Mouse (Mus musculus) lung, embryonic 14.5 days (tissue): ENCODE results near the gene Rp2. TPM values are rescaled to one million over a fixed set of nuclear protein-coding genes. Genes with fewer than 3 reads are reported as not detected.
A peak's percentile ranks its signal among the peaks of the same experiment; 100 is the strongest.
"Not testable (repeated sequence)": the region's sequence is repeated elsewhere in the genome, so short reads cannot be mapped to it uniquely, and the experiment has no call there.

ENCODE experiments used
- ATAC-seq: fragments of 200-750 bp; cut with Nextera tagmentation; 2 replicates; pipeline ENCODE4 v1.8.0; 2017; ENCODE audit warnings: mild to moderate bottlenecking, moderate TSS enrichment, moderate library complexity; ENCODE audit not compliant: insufficient read depth
- DNase-seq: peaks from one replicate; pipeline ENCODE4 v3.0.0-alpha.2; 2015
- H3K27ac ChIP-seq: fragments of 300-500 bp; sonication (generic); 2 replicates; pipeline ENCODE4 v1.5.1; 2014; ENCODE audit warnings: low read depth, mild to moderate bottlenecking, moderate library complexity
- H3K27me3 ChIP-seq: fragments of 300-500 bp; sonication (generic); 2 replicates; pipeline ENCODE4 v1.6.1; 2014; ENCODE audit warnings: low read length, control low read depth; ENCODE audit not compliant: insufficient read depth
- H3K36me3 ChIP-seq: fragments of 300-500 bp; sonication (generic); 2 replicates; pipeline ENCODE4 v1.6.1; 2014; ENCODE audit warnings: control low read depth; ENCODE audit not compliant: insufficient read depth
- H3K4me1 ChIP-seq: fragments of 300-500 bp; sonication (generic); 2 replicates; pipeline ENCODE4 v1.6.1; 2014; ENCODE audit warnings: antibody characterized with exemption, control low read depth; ENCODE audit not compliant: insufficient read depth
- H3K4me2 ChIP-seq: fragments of 300-500 bp; sonication (generic); 2 replicates; pipeline ENCODE4 v1.6.1; 2014; ENCODE audit warnings: mild to moderate bottlenecking
- H3K4me3 ChIP-seq: fragments of 300-500 bp; sonication (generic); 2 replicates; pipeline ENCODE4 v1.5.1; 2014; ENCODE audit warnings: low read depth, low read length
- H3K9ac ChIP-seq: fragments of 300-500 bp; sonication (generic); 2 replicates; pipeline ENCODE4 v1.6.1; 2014
- H3K9me3 ChIP-seq: fragments of 300-500 bp; sonication (generic); 2 replicates; pipeline ENCODE4 v1.6.1; 2016; ENCODE audit warnings: low read depth, low read length, control low read depth
- CTCF ChIP-seq: IDR thresholded peaks from 2 replicates; pipeline ENCODE4 v1.5.1; 2016; ENCODE audit warnings: antibody characterized with exemption, low read depth
- WGBS: fragments of 180-500 bp; shearing (Covaris S2); extraction: QIAGEN DNeasy Blood & Tissue Kit; methylation state at CpG from one replicate; pipeline ENCODE4 v1.1.7; 2014; 5-methylcytosine and 5-hydroxymethylcytosine counted together
- polyA plus RNA-seq: library from polyadenylated mRNA; unstranded; fragments of >200 nt; fragmentation: Nextera tagmentation; extraction: Ambion mirVana; gene quantifications from 2 replicates; pipeline ENCODE4 v1.2.1, GENCODE M21; 2014

Rp2 gene
- 21.6 and 22.9 TPM in 2 replicates for polyA plus RNA-seq

DNA sequence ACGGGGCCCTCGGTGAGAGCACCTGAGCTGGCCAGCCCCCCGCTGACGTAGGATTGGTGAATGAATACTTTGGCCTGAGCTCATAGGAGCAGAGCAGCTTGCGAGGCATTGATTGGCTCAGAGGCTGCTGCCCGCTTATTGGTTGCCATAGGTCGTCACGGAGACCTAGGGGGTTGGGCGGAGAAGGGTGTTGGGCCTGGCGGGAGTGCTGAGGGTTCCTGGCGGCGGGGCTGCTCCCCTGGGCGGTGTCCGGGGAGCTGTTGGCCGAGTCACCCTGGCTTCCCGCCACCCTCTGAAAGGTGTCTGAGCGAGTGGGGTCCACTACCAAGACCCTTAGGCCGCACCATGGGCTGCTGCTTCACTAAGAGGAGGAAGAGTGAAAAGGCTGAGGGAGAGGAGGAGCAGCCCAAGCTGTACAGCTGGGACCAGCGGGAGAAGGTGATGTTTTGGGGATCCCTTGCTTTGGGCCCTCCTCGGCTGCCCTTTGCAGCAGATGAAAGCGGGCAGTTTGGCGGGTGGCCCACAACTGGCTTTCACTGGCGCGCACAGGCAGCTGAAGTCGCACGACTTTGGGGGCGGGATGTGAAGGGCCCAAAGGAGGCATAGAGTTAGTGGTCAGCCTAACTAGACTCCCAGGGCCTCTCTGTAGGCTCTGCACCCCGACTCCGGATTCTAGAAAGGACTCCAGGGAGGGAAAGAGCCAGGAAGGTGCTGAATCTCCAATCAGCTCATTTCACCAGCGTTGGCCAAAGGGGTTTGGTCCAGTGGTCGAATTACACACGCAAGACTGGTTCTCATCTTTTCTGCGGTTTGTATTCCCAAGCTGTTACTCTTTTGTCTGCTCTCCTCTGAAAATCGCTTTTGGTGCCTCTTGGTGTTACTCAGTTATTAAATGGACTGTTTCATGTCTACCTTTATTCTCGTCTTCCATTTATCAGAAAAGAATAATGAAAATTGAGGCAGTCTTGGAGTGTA lies at the start of gene Rp2:
Gene Rp2, plus strand, starts transcription at position 91 of the 975 bp plus-strand sequence.
- Histone ChIP-seq H3K9ac (peak within 1 kb of the TSS; percentile 62), H3K4me2 (peak within 1 kb of the TSS; percentile 57), H3K27ac (peak within 1 kb of the TSS; percentile 72), H3K4me1 (no peaks in the 10 kb centered on the region), H3K36me3 (no peaks in the 10 kb centered on the region), H3K9me3 (no peaks in the 10 kb centered on the region), H3K27me3 (no peaks in the 10 kb centered on the region), H3K4me3 (peak within 1 kb of the TSS; percentile 59)
- peak; percentile 86 for DNase-seq
- no peak for TF ChIP-seq CTCF
- 7% methylated on average over 35 of the region's 35 CpGs for WGBS
- peak; percentile 100 for ATAC-seq

DNA sequence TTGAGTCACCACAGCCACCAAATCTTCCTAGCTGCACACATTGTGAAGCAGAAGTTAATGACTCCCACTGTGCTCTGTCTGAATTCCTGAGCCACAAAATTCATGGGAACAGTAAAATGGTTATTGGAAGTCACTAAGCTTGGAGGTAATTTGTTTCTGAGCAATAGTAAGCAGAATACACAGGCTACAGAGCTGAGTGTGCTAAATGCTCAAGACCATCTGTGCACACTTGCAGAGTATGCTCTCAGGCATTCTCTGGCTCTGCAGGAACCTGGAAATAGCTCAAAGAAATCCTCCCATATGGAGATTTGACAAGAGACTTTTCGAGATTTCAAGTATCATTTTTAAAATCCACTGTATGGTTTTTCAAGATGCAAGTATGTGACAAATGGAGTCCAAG lies 31.5 kb upstream of the Rp2 start:
- Histone ChIP-seq H3K9me3 (no peaks in the 10 kb centered on the region), H3K27ac (no peak overlapping the region), H3K4me3 (no peak overlapping the region), H3K4me1 (no peaks in the 10 kb centered on the region), H3K36me3 (no peaks in the 10 kb centered on the region), H3K9ac (no peak overlapping the region), H3K27me3 (no peaks in the 10 kb centered on the region), H3K4me2 (no peak overlapping the region)
- ATAC-seq (no peak), DNase-seq (no peak)
- no peak for TF ChIP-seq CTCF
- 54% methylated on average over 1 of the region's 1 CpGs for WGBS

- TF ChIP-seq CTCF, result peak; percentile 62
- H3K4me1 ChIP-seq, result no peaks in the 10 kb centered on the region
- no peaks in the 10 kb centered on the region for H3K9me3 ChIP-seq
- H3K36me3 ChIP-seq, result no peaks in the 10 kb centered on the region
- H3K9ac ChIP-seq, result no peak overlapping the region
- peak; percentile 65 for DNase-seq
- no peak for ATAC-seq
- no peak overlapping the region for H3K27ac ChIP-seq
- H3K4me3 ChIP-seq, result no peak overlapping the region
- 19% methylated on average over 2 of the region's 2 CpGs for WGBS
- no peaks in the 10 kb centered on the region for H3K27me3 ChIP-seq
- H3K4me2 ChIP-seq, result no peak overlapping the region
Observed at GRCm38 (mm10) chrX:20335722-20336121, 28.6 kb upstream of the Rp2 start.

GRCm38 (mm10) chrX:20344980-20345379 lies 19.3 kb upstream of the Rp2 start:
- ATAC-seq, result no peak
- no peaks in the 10 kb centered on the region for H3K9me3 ChIP-seq
- no peak for TF ChIP-seq CTCF
- no peak overlapping the region for H3K9ac ChIP-seq
- H3K27me3 ChIP-seq, result no peaks in the 10 kb centered on the region
- H3K36me3 ChIP-seq, result no peaks in the 10 kb centered on the region
- no peak overlapping the region for H3K27ac ChIP-seq
- no peaks in the 10 kb centered on the region for H3K4me1 ChIP-seq
- no peak overlapping the region for H3K4me3 ChIP-seq
- no peak for DNase-seq
- H3K4me2 ChIP-seq, result no peak overlapping the region

GRCm38 (mm10) chrX:20346355-20346754 lies 17.9 kb upstream of the Rp2 start:
- H3K4me3 ChIP-seq, result no peak overlapping the region
- H3K4me1 ChIP-seq, result no peaks in the 10 kb centered on the region
- WGBS, result 54% methylated on average over 3 of the region's 3 CpGs
- no peak overlapping the region for H3K4me2 ChIP-seq
- H3K27me3 ChIP-seq, result no peaks in the 10 kb centered on the region
- DNase-seq, result no peak
- no peaks in the 10 kb centered on the region for H3K9me3 ChIP-seq
- ATAC-seq, result no peak
- TF ChIP-seq CTCF, result no peak
- no peak overlapping the region for H3K27ac ChIP-seq
- H3K9ac ChIP-seq, result no peak overlapping the region
- no peaks in the 10 kb centered on the region for H3K36me3 ChIP-seq

GRCm38 (mm10) chrX:20350241-20350640 lies 14.0 kb upstream of the Rp2 start:
- ATAC-seq, DNase-seq, H3K27ac ChIP-seq, H3K27me3 ChIP-seq, H3K4me1 ChIP-seq, H3K4me2 ChIP-seq, H3K36me3 ChIP-seq, H3K9ac ChIP-seq, H3K9me3 ChIP-seq, H3K4me3 ChIP-seq: not testable (repeated sequence)
- WGBS, result 85% methylated on average over 3 of the region's 4 CpGs

GRCm38 (mm10) chrX:20355283-20355682 lies 9.0 kb upstream of the Rp2 start:
- Histone ChIP-seq H3K9ac (no peak overlapping the region), H3K4me3 (no peak overlapping the region), H3K4me1 (no peaks in the 10 kb centered on the region), H3K36me3 (no peaks in the 10 kb centered on the region), H3K9me3 (no peaks in the 10 kb centered on the region), H3K4me2 (no peak overlapping the region), H3K27me3 (no peaks in the 10 kb centered on the region), H3K27ac (no peak overlapping the region)
- WGBS, result 88% methylated on average over 1 of the region's 1 CpGs
- TF ChIP-seq CTCF, result no peak
- ATAC-seq (no peak), DNase-seq (no peak)
